Mouse (Mus musculus) cerebellum, adult 2 months (tissue): ENCODE results near the gene S100b.

Experiments used
- CTCF ChIP-seq: fragments of 200-500 bp; IDR thresholded peaks from 2 replicates; pipeline ENCODE4 v1.5.1; 2011; ENCODE audit warnings: low read depth, mild to moderate bottlenecking, control low read depth, low read length, moderate library complexity, borderline replicate concordance; ENCODE audit not compliant: insufficient read depth
- POLR2A ChIP-seq: fragments of 200-500 bp; IDR thresholded peaks from 2 replicates; pipeline ENCODE4 v1.6.1; 2011; ENCODE audit warnings: low read length, control low read depth, borderline replicate concordance; ENCODE audit not compliant: insufficient read depth

DNA sequence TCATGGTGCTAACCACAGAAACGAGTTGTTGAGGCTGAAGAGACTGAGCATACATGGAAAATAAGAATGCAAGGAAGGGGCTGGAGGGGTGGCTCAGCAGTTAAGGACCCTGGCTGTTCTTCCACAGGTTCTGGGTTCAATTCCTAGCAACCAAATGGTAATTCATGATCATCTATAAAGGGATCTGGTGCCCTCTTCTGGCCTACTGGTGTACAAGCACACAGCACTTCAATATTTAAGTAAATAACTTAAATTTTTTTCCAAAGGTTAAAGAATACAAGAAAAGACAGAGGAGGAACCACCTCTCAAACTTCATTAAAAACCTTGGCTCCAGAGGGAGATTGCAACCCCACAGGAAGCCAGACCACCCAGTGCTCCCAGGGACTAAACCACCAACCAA lies 24.0 kb upstream of the S100b start:
- no peak for TF ChIP-seq CTCF
- no peak for TF ChIP-seq POLR2A
